Mouse (Mus musculus) heart, adult 2 months (tissue): ENCODE measurements around the gene Olfr1302. TPM values are rescaled to one million over a fixed set of nuclear protein-coding genes. Genes with fewer than 3 reads are reported as not detected.

Experiments used
- DNase-seq, 2 experiments: peaks; one replicate each; pipeline ENCODE4 v3.0.0; 2021
- H3K27ac ChIP-seq: fragments of 200-600 bp; 2 replicates; pipeline ENCODE4 v1.8.1; 2022
- H3K27me3 ChIP-seq: fragments of 200-500 bp; 2 replicates; pipeline ENCODE4 v1.6.1; 2012; ENCODE audit warnings: mild to moderate bottlenecking, low read length, inconsistent platforms, mixed read lengths; ENCODE audit not compliant: control insufficient read depth, insufficient read depth
- H3K36me3 ChIP-seq: fragments of 200-500 bp; 2 replicates; pipeline ENCODE4 v1.6.1; 2012; ENCODE audit warnings: low read length, inconsistent platforms; ENCODE audit not compliant: control insufficient read depth, insufficient read depth
- H3K4me1 ChIP-seq: fragments of 200-500 bp; 2 replicates; pipeline ENCODE4 v1.6.1; 2011; ENCODE audit warnings: low read length; ENCODE audit not compliant: control insufficient read depth, insufficient read depth
- H3K4me3 ChIP-seq: fragments of 200-600 bp; 2 replicates; pipeline ENCODE4 v1.8.1; 2022
- H3K79me2 ChIP-seq: fragments of 200-500 bp; replicated peaks from 2 replicates; pipeline ENCODE4 v1.6.1; 2012; ENCODE audit warnings: mild to moderate bottlenecking, inconsistent platforms, low read length, moderate library complexity, mixed read lengths; ENCODE audit not compliant: control insufficient read depth, insufficient read depth
- H3K9ac ChIP-seq: fragments of 200-500 bp; 2 replicates; pipeline ENCODE4 v1.6.1; 2012; ENCODE audit warnings: low read depth, mild to moderate bottlenecking, control low read depth, inconsistent platforms, low read length, mixed read lengths
- CTCF ChIP-seq: fragments of 200-600 bp; IDR thresholded peaks from 2 replicates; pipeline ENCODE4 v1.8.1; 2022; ENCODE audit warnings: antibody characterized with exemption, mild to moderate bottlenecking, moderate library complexity
- EP300 ChIP-seq: fragments of 200-500 bp; IDR thresholded peaks from 2 replicates; pipeline ENCODE4 v1.6.1; 2011; ENCODE audit warnings: low read depth, low read length, control low read depth; ENCODE audit not compliant: insufficient read depth
- POLR2A ChIP-seq: fragments of 200-500 bp; IDR thresholded peaks from 2 replicates; pipeline ENCODE4 v1.6.1; 2011; ENCODE audit warnings: mild to moderate bottlenecking, low read depth, low read length, control low read depth; ENCODE audit not compliant: insufficient read depth
- WGBS: fragments of 180-500 bp; shearing (Covaris S2); methylation state at CpG from one replicate; pipeline ENCODE4 v1.1.7; 2018; 5-methylcytosine and 5-hydroxymethylcytosine counted together
- intact Hi-C: fragments of 180-260 bp; cut with DNase I; formaldehyde crosslinking; loops from one replicate; pipeline ENCODE4 v1.15.1; 2025
- long read RNA-seq: library from polyadenylated mRNA; stranded (forward); transcript quantifications from one replicate; pipeline ENCODE4 v2.0.0, GENCODE M21; 2021
- polyA plus RNA-seq: library from polyadenylated mRNA; depleted of rRNA; stranded (reverse); fragments of >200 nt; gene quantifications from 2 replicates; pipeline ENCODE4 v1.2.3, GENCODE M21; 2012; rRNA removed
- total RNA-seq, 2 experiments: library from RNA; stranded (reverse); gene quantifications; 2 replicates each; pipeline ENCODE4 v1.2.3; 2021

Gene Olfr1302
- total RNA-seq (not detected), polyA plus RNA-seq (not detected in 2 replicates)
- long read RNA-seq, result 0 reads

- intact Hi-C loops, result no loop called here
- TF ChIP-seq CTCF (no peak), POLR2A (no peak), EP300 (no peak)
- WGBS, result 66% methylated on average over 2 of the region's 2 CpGs
Measured at GRCm38 (mm10) chr2:111777129-111777528, at the start of gene Olfr1302. Gene Olfr1302 (plus strand): TSS chr2:111777429.

DNA sequence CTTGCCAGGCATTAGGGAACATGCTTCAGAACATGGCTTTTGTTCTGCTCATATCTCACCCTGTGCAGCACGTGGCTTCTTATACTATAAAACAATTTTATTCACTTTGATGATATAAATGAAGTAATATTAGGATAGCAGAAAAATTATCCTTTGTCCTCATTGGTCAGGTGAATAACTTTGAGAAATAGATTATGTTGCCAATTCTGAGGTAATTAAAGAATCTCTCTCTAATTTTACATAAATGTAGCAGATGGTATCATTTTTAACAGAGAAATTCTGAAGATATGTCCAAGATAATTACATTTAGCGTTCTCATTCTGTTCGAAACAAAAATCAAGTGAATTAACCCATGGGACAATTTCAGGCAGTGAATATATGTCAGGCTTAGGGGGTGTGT lies 26.5 kb upstream of the Olfr1302 start, which contains the start of gene Olfr1301:
Gene Olfr1301, plus strand, starts transcription at position 301 of the 400 bp plus-strand sequence.
- H3K4me1 ChIP-seq, result no peaks in the 10 kb centered on the region
- intact Hi-C loops, result no loop called here
- no peaks in the 10 kb centered on the region for H3K27me3 ChIP-seq
- H3K9ac ChIP-seq, result no peak within 1 kb of the TSS
- no peak within 1 kb of the TSS for H3K27ac ChIP-seq
- no peaks in the 10 kb centered on the region for H3K36me3 ChIP-seq
- H3K4me3 ChIP-seq, result no peak within 1 kb of the TSS
- whole genome bisulfite sequencing, result 75% methylated on average over 3 of the region's 3 CpGs
- DNase-seq, result no peak
- TF ChIP-seq EP300 (no peak), POLR2A (no peak), CTCF (no peak)
- no peaks in the 10 kb centered on the region for H3K79me2 ChIP-seq

More at GRCm38 (mm10) chr2:111777129-111777528, at the start of gene Olfr1302:
- no peaks in the 10 kb centered on the region for H3K79me2 ChIP-seq
- H3K4me1 ChIP-seq, result no peaks in the 10 kb centered on the region
- H3K36me3 ChIP-seq, result no peaks in the 10 kb centered on the region
- H3K27me3 ChIP-seq, result no peaks in the 10 kb centered on the region
- no peak within 1 kb of the TSS for H3K9ac ChIP-seq
- no peak for DNase-seq
- no peak within 1 kb of the TSS for H3K4me3 ChIP-seq
- H3K27ac ChIP-seq, result no peak within 1 kb of the TSS

GRCm38 (mm10) chr2:111812936-111813335 lies 35.7 kb downstream of the Olfr1302 start:
- Histone ChIP-seq H3K4me1 (no peaks in the 10 kb centered on the region), H3K79me2 (no peaks in the 10 kb centered on the region), H3K27me3 (no peaks in the 10 kb centered on the region), H3K27ac (no peak overlapping the region), H3K36me3 (no peaks in the 10 kb centered on the region), H3K4me3 (no peak overlapping the region), H3K9ac (no peak overlapping the region)
- intact Hi-C loops, result no loop called here
- no peak for DNase-seq
- TF ChIP-seq EP300, result no peak

DNA sequence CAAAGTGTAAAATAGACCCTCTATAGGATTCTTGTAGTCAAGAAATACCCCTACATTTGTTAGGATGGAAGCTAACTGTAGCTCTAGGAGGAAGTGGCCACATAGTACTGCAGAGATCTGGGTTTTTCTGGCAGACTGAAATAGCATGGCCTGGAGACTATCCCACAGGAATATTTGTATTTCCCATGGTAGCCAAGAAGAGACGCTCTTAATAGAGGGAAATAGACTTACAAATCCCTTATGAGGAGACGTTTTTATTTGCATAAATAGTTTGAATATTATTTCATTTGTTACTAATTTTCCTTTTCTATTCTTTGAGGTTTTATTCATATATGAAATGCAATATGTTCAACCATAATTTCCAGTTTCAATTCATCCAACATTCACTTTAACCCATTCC lies 43.0 kb downstream of the Olfr1302 start, which contains the start of gene Olfr1303:
Gene Olfr1303, minus strand, starts transcription at position 101 of the 400 bp plus-strand sequence.
- TF ChIP-seq EP300, result no peak
- TF ChIP-seq CTCF, result no peak
- TF ChIP-seq POLR2A, result no peak
- Histone ChIP-seq H3K4me1 (no peaks in the 10 kb centered on the region), H3K79me2 (no peaks in the 10 kb centered on the region), H3K4me3 (no peak within 1 kb of the TSS), H3K36me3 (no peaks in the 10 kb centered on the region), H3K9ac (no peak within 1 kb of the TSS), H3K27ac (no peak within 1 kb of the TSS), H3K27me3 (no peaks in the 10 kb centered on the region)
- no peak for DNase-seq
- intact Hi-C loops, result no loop called here
- 73% methylated on average over 2 of the region's 2 CpGs for WGBS

Other genes starting within 250 kb of the Olfr1302 start
- gene Olfr1294, start 237.1 kb upstream of the Olfr1302 start, total RNA-seq, result not detected
- gene Olfr1294, start 237.1 kb upstream of the Olfr1302 start, polyA plus RNA-seq, result not detected in 2 replicates
- gene Olfr1295, start 207.7 kb upstream of the Olfr1302 start, total RNA-seq, result not detected
- not detected in 2 replicates for gene Olfr1295, start 207.7 kb upstream of the Olfr1302 start, polyA plus RNA-seq
- not detected for gene Olfr1297, start 150.9 kb upstream of the Olfr1302 start, total RNA-seq
- gene Olfr1297, start 150.9 kb upstream of the Olfr1302 start, polyA plus RNA-seq, result not detected in 2 replicates
- not detected for gene Olfr1298, start 128.2 kb upstream of the Olfr1302 start, total RNA-seq
- not detected in 2 replicates for gene Olfr1298, start 128.2 kb upstream of the Olfr1302 start, polyA plus RNA-seq
- gene Olfr1299, start 116.0 kb upstream of the Olfr1302 start, total RNA-seq, result not detected
- gene Olfr1299, start 116.0 kb upstream of the Olfr1302 start, polyA plus RNA-seq, result not detected in 2 replicates
- not detected for gene Olfr1301, start 26.4 kb upstream of the Olfr1302 start, total RNA-seq
- gene Olfr1301, start 26.4 kb upstream of the Olfr1302 start, polyA plus RNA-seq, result not detected in 2 replicates
- not detected for gene Olfr1303, start 42.9 kb downstream of the Olfr1302 start, total RNA-seq
- gene Olfr1303, start 42.9 kb downstream of the Olfr1302 start, polyA plus RNA-seq, result not detected in 2 replicates
- not detected for gene Olfr1305, start 99.7 kb downstream of the Olfr1302 start, total RNA-seq
- gene Olfr1305, start 99.7 kb downstream of the Olfr1302 start, polyA plus RNA-seq, result not detected in 2 replicates
- gene Olfr1306, start 138.8 kb downstream of the Olfr1302 start, total RNA-seq, result not detected
- gene Olfr1306, start 138.8 kb downstream of the Olfr1302 start, polyA plus RNA-seq, result not detected in 2 replicates
- not detected for gene Olfr1307, start 172.0 kb downstream of the Olfr1302 start, total RNA-seq
- gene Olfr1307, start 172.0 kb downstream of the Olfr1302 start, polyA plus RNA-seq, result not detected in 2 replicates
- not detected for gene Olfr1308, start 187.5 kb downstream of the Olfr1302 start, total RNA-seq
- gene Olfr1308, start 187.5 kb downstream of the Olfr1302 start, polyA plus RNA-seq, result not detected in 2 replicates
- not detected for gene Olfr1309, start 212.9 kb downstream of the Olfr1302 start, total RNA-seq
- not detected in 2 replicates for gene Olfr1309, start 212.9 kb downstream of the Olfr1302 start, polyA plus RNA-seq
- not detected for gene Olfr1310, start 235.3 kb downstream of the Olfr1302 start, total RNA-seq
- not detected in 2 replicates for gene Olfr1310, start 235.3 kb downstream of the Olfr1302 start, polyA plus RNA-seq
- not detected for gene Olfr1311, start 247.0 kb downstream of the Olfr1302 start, total RNA-seq
- not detected in 2 replicates for gene Olfr1311, start 247.0 kb downstream of the Olfr1302 start, polyA plus RNA-seq